Mouse (Mus musculus) activated CD4-positive, CD25-positive, alpha-beta regulatory T cell, adult 4 months (primary cell): ENCODE data around the gene Phactr3. TPM values are rescaled to one million over a fixed set of nuclear protein-coding genes. Genes with fewer than 3 reads are reported as not detected.

ENCODE experiments used
- ATAC-seq: one replicate; pipeline ENCODE4 v1.8.0; 2017
- polyA plus RNA-seq, 2 experiments: library from polyadenylated mRNA; unstranded; fragments of 100-300 nt; shearing (Covaris generic); gene quantifications; one replicate each; pipeline ENCODE4 v1.2.1; 2017

Phactr3 gene
- polyA plus RNA-seq, 2 experiments from 2014 or later: 0.38 to 1.1 TPM

DNA sequence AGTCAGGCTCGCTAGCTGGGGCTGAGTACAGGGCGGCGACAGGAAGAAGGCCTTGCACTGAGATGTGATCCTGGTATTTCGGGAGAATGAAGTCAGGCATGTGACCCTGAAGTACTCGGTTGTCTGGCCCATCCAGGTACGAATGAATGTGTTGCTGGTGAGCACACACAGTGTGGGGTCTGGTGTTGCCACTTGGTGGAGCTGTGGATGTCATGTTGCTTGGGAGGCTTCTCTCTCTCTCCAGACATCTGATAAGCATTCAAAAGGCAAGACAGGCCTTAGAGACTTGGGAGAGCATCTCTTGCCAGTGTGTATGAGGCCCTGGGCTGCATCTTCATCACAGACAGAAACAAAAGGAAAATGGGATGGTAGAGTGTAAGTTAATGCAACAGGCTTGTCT, 77.3 kb downstream of the Phactr3 start:
- no peak for ATAC-seq

- no peak for ATAC-seq
These were observed 78.8 kb downstream of the Phactr3 start for GRCm38 (mm10) chr2:178197542-178197941.

- ATAC-seq: no peak
These were observed 85.7 kb downstream of the Phactr3 start for GRCm38 (mm10) chr2:178204455-178204854.

DNA sequence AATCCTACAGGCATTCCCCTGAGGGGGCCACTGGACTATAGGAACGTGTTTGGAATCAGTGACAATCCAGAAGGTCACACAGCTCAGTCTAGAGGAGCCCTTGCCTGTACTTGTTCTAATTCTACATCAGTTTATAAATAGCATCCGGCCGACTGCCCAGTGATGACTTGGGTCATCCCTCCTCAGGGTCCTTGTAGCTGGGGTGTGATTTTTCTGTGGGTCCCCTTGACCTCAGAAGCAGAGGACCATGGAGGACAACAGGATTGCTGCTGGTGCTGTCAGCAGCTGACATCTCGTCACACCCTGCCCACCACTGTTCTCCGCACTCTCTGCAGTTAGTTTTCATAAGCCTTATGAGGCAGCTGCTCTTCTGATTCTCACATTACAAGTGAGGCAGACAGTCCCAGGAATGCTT, 89.4 kb downstream of the Phactr3 start:
- ATAC-seq: no peak

GRCm38 (mm10) chr2:178213826-178214225, 95.1 kb downstream of the Phactr3 start:
- ATAC-seq: no peak

DNA sequence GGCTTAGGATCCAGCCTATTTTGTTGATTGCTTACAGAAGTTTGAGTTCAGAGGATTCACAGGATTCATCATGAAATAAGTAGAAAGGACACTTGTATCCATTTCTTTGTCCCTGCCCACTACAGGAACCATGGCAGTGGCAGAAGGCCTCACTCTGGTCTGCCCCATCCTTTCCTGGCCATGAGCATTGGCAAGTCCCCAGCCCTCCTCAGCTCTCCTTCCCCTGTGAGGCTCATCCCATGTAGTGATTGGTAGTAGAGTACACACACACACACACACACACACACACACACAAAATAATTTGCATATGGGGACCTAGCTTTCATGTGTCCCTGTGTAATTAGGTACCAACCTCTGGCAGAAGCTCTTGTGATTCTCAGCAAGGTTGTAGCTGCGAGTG, 95.8 kb downstream of the Phactr3 start:
- no peak for ATAC-seq

DNA sequence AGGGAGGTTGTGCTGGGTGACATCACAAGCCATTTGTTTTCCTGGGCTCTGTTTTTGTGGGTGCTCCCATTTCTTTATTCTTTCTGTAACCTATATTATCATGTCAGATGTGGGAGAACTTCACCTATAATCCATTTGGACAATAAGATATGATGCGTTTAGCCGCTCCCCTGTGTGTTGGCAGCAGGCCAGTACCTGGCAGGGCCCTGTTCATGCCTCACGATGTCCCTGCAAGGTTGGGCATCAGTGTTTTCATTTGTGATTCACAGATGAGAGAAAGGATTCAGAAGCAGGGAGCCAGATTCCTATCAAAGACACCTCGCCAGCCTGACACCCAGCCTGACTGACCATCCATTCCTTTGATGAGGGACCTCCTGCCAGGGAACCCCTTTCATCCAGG, 99.7 kb downstream of the Phactr3 start:
- no peak for ATAC-seq

GRCm38 (mm10) chr2:178219454-178220147, 100.8 kb downstream of the Phactr3 start:
- ATAC-seq: no peak

DNA sequence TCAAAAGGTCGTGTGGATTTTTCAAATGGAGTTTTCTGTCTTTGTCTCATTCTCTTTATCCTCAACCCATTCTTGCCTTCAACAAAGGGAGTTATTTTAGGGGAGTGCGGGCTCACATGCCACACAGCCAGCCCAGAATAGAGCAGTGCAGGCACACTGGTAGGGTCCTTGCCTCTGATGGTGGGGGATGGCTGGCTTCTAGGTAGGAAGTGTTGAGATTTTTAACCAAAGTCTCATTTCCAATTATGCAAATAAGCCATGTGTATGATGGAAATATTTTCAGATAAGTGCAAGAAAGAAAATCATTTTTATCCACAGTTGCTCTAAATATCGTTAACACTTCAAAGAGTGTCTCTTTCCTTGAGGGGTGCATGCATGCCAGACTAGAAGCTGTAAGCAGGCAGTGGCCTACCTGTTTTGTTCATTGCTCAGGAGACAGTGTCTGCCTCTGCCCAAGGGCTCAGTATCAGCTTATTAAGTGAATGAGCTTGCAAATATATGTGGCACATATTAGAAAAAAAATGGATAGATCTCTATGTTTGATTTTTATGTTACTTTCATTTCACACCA, 101.5 kb downstream of the Phactr3 start:
- ATAC-seq: no peak

GRCm38 (mm10) chr2:178221003-178221402, 102.2 kb downstream of the Phactr3 start:
- no peak for ATAC-seq

DNA sequence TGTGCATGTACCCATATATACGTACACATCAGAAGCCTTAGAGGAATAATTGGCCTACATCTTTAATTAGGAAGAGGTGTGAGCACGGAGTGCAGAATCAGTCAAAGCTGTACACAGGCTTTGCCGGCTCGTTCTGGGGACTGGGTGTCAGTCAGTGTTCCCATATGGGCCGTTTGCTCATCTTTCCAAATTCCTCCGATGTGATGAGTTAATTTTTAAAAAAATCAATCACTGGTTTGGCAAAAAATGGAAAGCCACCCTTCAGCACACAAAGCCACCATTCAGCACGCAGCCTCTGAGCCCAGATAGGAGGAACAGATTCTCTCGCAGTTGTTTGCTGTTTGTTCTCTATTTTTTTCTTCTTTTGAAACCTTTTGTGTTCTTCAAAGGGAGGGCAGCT, 110.5 kb downstream of the Phactr3 start:
- no peak for ATAC-seq

GRCm38 (mm10) chr2:178233487-178233886, 114.7 kb downstream of the Phactr3 start:
- ATAC-seq: no peak

DNA sequence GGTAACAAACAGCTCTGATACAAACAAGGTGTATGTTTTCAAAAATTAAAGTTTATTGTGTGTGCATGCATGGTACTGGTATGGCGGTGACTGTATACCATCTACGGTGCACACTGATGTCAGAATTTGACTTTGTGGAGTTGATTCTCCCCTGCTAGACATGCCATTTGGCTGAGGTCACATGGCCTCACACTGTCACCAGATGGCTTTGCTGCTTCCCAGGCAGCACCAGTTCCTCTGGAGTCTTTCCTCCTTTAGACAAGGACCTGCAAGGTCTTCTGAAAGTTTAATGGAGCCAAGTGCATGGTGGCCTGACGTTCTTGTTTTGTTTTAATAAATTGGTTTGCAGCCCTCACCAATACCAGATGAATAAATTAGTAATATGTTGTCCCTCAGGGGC, 118.3 kb downstream of the Phactr3 start:
- ATAC-seq: no peak

DNA sequence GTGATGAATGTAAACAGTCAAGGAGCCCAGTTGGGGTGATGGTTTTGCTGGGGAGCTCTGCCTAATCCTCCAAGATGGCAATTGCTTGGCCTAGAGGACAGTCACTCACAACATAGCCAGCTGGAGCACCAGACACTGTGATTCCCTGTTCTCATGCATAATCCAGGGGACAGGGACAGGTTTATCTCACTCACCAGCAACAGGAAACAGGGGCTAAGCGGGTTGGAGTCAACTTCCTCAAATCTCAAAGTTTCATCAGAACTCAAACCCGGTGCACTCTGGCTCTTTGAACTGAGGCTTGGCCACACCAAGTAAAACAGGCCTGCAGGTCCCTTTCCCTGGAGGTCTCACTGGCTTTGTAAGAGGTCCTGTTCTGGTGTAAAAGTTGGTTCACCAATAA, 119.7 kb downstream of the Phactr3 start:
- ATAC-seq: no peak

- no peak for ATAC-seq
These were observed 122.1 kb downstream of the Phactr3 start for GRCm38 (mm10) chr2:178240886-178241285.

DNA sequence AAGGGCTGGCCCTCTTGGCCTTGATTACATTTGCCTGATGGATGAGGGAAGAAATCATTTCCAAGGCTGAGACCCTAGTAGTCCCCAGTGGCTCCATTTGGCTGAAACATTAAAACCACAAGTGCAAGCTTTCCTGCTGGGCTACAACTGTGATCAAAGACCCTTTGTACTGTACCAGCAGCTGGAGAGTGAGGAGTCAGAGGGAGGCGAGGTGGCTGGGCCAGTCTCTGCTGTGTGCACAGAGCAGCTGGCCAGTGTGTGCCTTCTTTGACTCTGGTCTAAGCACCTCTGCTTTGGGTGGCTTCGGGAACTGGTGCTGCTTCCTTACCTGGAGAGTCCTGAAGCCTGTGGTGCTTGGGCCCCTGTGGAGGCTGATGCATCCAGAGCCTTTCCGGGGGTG, 122.6 kb downstream of the Phactr3 start:
- ATAC-seq: no peak

DNA sequence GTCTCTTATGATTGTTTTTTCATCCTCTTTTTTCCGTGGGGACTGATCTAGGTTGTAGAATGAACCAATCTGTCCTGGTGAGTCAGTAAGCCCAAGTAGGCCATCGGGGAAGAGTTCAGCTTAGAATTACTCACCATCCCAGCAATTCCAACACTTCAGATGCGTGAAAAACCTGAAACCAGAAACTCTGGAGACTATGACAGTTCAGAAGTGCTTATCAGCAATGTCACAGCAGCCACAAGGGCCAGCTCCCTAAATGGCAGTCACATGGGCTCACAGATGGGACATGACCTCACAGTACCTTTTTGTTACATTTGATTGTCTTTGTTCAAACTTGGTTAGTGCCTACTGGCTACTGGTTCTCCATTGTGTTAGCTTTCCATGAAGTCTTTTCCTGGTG, 124.2 kb downstream of the Phactr3 start:
- no peak for ATAC-seq

DNA sequence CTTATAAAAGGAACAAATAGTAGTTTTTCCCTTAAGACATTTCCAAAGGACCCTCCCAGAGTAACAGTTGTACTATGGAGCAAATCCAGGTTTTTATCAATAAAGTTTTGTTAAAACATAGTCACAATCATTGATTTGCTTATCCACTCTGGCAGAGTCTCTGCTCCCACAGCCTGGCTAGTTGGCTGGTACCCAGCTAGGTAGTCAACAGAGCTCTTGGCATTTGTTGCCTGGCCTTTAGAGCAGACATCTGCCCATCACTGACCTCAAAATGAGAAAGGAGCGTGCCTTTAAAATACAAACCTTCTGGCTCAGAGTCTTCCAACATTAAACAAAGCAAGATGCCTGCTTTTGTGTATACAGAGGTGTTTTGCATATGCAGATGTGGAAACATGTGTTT, 126.1 kb downstream of the Phactr3 start:
- no peak for ATAC-seq

- ATAC-seq: no peak
These were observed 127.1 kb downstream of the Phactr3 start for GRCm38 (mm10) chr2:178245841-178246240.

- no peak for ATAC-seq
These were observed 128.0 kb downstream of the Phactr3 start for GRCm38 (mm10) chr2:178246767-178247166.

- ATAC-seq: no peak
These were observed 128.5 kb downstream of the Phactr3 start for GRCm38 (mm10) chr2:178247274-178247673.

- no peak for ATAC-seq
These were observed 138.5 kb downstream of the Phactr3 start for GRCm38 (mm10) chr2:178257117-178257825.

- no peak for ATAC-seq
These were observed 139.3 kb downstream of the Phactr3 start for GRCm38 (mm10) chr2:178257986-178258555.

- ATAC-seq: no peak
These were observed 144.3 kb downstream of the Phactr3 start for GRCm38 (mm10) chr2:178263055-178263454.
